Mouse (Mus musculus) left cerebral cortex, postnatal 10 days (tissue): ENCODE measurements around the gene Efhd1. TPM values are rescaled to one million over a fixed set of nuclear protein-coding genes. Genes with fewer than 3 reads are reported as not detected.

Source experiments
- DNase-seq, 2 experiments: peaks; one replicate each; pipeline ENCODE4 v3.0.0; 2021 to 2022; ENCODE audit warnings: low spot score in 2 of 2, mixed read lengths in 1 of 2; ENCODE audit errors: extremely low spot score in 1 of 2
- intact Hi-C: fragments of 180-260 bp; cut with DNase I; formaldehyde crosslinking; loops from one replicate; pipeline ENCODE4 v1.15.1; 2025
- total RNA-seq, 2 experiments: library from RNA; stranded (reverse); gene quantifications; 2 replicates each; pipeline ENCODE4 v1.2.3; 2021

Gene Efhd1
- total RNA-seq, 2 experiments from 2014 or later, result 6.0 to 7.0 TPM

DNA sequence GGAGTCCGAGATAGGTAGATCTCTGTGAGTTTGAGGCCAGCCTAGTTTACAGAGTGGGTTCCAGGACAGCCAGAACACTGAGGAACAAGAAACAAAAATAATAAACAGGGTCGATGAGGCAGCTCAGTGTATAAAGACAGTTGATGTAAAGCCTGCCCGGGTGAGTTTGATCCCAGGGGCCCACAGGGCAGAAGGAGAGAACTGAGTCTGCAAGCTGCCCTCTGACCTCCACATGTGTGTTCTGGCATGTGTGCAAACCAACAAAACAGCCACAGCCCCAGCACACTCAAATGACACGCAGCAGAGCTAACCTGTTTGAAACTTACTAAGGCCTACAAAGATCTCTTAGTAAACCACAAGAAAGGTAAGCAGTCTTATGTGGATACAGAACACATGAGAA is 30.8 kb downstream of the Efhd1 start:
- intact Hi-C loops, result no loop called here
- no peak for DNase-seq

DNA sequence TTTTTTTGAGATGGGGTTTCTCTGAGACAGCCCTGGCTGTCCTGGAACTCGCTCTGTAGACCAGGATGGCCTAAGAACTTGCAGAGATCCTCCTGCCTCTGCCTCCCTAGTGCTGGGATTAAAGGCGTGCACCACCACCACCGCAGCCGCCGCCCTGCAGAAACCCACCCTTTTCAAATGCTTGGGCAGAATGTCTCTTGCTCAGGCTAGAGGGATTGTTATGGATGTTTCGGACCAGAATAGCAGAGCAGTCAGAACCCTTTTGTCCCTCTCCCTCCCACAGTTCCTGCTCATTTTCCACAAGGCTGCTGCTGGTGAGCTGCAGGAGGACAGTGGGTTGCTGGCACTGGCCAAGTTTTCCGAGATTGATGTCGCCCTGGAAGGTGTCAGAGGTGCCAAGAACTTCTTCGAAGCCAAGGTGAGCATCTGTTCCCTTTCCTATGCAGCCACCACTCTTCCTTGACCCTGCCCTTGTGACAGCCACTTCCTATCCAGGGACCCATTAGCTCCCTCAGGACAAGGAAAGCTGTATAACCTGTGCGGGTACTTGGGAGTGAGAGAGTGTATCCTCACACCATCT is 33.3 kb downstream of the Efhd1 start:
- no peak for DNase-seq
- intact Hi-C loops, result no loop called here

DNA sequence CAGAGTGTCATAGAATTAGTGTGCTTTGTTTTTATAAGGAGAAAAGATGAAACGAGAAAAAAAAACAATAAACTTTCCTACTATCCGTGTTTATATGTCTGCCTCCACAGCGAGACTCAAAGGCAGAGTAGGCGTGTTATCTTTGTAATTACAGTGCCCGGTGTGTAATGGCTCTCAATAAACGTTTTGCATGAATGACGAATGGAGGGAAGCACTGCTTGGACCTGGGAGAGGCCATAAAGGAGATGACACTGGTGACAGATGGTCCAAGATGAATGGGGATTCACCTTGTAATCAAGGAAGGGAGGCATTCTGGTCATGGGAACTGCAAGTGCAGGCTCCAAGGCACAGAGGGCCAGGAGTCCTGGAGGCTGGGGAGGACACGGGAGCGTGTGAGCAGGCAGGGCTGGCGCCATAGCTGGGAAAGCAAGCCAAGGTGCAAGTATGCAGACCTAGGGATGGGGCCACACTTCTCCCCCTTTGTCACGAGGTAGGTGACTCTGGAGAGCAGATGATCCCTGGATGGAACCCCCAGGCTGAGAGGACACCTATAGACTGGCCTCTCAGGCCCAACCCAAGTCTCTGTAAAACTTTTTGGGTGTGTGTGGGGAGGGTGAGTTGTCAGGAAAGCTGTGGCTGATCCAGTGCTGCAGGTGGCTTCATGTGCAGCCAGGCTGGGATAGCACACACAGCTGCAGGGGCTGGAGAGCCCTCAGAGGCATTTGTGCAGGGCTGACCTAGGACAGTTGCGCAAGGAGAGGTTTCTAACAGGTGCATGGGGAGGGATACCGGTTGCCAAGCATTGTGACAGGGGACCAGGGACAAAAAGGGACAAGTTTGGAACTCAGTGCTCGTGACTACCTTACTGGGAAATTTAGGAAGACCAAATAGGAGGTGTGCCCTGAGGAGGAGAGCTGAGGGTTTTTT is 36.5 kb downstream of the Efhd1 start:
- intact Hi-C loops, result no loop called here
- no peak for DNase-seq

DNA sequence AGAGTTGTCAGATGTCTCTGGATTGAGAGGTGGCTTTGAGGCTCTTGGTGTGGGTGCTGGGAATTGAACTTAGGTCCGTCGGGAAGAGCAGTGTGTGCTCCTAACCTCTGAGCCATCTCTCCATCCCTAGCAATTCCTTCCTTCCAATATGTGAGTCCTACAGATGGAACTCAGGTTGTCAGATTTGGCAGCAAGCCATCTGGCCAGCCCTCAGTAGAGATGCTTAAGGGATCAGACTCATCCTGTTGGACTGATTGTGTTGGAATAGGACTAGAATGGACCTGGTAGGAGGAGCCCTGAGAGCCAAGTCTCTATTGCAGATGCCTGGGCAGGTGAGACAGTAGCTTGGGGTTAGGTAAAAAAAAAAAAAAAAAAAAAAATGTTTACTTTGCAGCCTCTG is 37.8 kb downstream of the Efhd1 start:
- no peak for DNase-seq
- intact Hi-C loops, result no loop called here

DNA sequence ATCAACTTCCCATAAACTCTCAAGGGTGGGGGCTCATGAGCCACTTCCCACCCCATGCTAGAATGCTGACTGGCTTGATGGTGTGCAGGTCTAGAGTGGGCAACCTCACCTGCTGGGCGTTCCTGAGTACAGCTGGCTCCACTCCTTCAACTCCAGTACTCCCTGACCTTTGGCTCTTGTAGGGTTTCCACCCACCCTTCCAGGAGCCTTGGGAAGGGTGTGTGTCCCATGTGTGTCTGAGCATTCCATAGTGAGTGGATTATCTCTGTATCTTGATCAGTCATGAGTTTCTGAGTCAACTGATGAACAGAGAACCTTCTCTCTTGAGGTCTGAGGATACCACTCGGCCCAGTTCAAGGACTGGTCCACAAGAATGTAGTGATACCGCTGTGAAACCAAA is 44.8 kb downstream of the Efhd1 start:
- intact Hi-C loops, result no loop called here

DNA sequence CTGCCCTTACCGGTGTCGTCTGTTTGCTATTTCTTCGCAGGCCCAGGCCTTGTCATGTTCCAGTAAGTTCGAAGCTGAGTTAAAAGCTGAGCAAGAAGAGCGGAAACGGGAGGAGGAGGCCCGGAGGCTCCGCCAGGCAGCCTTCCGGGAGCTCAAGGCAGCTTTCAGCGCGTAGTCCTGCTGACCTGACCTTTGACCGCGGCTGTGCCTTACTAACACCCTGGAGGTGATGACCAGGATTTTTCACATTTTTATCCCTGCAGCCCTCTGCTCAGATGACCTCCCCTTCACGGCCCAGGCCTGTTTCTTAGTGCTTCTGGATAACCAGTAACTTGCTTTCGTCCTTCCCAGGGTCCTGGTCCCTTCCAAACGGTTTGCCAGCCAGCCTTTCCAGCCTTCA is 45.5 kb downstream of the Efhd1 start:
- DNase-seq, result no peak
- intact Hi-C loops, result no loop called here

More for the DNA sequence above, 44.8 kb downstream of the Efhd1 start:
- DNase-seq, result no peak

DNA sequence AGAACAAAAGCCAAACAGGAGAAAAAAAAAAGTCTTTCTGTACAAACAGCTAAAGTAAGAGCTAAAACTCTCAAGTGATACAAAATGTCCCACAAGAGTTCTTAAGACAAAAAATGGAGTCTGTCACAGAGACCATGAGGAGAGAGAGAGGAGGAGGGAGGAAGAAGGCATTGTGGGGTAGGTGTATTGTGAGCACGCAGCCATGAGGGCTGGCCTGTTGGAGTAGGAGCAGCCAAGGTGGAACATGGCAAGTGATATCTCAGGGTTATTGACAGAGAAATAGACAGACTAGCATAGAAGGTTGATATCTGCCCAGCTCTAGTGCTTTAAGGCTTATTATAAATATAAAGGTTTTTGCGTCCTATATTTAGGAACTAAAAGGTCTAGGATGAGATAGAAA is 48.5 kb downstream of the Efhd1 start:
- intact Hi-C loops, result no loop called here
- DNase-seq, result no peak

DNA sequence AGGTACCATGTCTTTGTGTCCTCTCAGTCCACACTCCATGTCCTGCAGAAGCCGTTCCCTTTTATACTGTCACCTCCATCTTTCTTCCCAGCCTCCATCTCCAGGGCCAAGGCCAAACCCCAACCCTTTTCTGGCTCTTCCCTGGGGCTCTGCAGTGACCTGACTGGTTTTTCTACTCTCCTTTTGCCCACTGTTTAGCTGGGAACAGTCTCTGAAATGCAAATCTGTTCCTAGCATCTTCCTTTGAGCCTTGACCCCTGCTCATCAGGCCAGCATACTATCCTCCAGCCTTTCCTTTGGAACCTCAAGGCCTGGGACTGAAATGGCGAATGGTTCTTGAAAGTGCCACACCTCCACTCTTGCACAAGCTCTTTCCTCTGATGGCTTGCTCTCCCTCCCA is 49.0 kb downstream of the Efhd1 start:
- intact Hi-C loops, result no loop called here
- no peak for DNase-seq

DNA sequence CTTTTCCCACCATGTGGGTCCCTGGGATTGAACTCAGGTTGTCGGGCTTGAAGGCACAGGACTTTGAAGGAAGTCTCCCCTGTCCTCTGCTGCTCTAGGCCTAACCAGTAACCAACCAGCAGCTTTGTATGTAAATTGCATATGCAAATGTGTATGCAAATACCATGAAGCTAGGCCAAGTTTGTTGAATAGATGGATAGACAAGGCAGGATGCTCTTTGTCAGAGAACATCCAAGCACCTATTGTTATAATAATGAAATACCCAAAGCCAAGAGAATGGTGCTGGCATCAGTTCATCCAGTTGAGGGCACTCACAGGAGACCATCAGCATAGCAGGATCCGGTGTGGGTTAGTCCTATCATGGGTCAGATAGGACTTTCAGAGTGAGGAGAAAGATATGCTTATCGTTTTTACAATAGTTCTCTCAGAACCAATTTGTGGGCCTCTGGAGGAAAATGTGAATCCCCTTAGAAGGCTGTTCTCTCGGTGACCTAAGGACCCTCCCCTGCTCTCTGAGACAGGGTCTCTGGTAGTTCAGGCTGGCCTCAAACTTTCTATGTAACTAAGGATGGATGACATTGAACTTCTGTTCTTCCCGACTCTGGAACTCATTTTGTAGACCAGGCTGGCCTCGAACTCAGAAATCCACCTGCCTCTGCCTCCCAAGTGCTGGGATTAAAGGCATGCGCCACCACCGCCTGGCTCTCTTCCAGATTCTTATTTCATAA is 49.8 kb downstream of the Efhd1 start:
- intact Hi-C loops, result no loop called here
- DNase-seq, result no peak

DNA sequence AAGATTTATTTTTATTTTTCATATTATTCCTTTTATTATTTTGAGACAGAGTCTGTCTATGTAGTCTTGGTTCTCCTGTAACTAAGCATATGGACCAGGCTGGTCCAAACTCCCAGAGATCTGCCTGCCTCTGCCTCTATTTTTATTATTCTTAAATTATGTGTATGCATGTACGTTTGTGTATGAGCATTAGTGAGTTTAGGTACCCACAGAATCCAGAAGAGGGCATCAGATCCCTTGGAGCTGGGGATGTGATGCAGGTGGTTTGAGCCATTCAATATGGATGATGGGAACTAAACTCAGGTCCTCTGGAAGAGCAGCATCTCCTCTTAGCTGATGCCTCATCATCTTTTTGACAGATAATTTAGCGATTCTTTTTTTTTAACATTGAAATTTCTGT is 51.3 kb downstream of the Efhd1 start:
- intact Hi-C loops, result no loop called here
- no peak for DNase-seq

DNA sequence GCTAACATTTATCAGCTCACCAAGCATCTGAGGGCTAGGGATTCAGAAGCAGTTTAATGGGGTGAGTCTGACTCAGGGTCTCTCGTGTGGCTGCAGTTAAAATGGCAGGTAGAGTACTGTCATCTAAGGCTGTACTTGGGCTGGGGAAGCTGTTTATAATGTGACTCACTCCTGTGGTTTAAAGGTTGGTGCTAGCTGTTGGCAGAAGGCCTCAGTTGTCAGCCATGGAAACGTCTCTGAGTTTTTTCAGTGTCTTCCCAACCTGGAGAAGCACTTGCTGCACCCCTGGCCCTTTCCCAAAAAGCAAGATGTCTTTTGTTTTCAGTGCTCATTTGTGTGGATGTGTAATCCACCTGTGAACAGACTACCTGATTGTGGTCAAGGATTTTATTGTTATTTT is 51.7 kb downstream of the Efhd1 start:
- intact Hi-C loops, result no loop called here
- no peak for DNase-seq

DNA sequence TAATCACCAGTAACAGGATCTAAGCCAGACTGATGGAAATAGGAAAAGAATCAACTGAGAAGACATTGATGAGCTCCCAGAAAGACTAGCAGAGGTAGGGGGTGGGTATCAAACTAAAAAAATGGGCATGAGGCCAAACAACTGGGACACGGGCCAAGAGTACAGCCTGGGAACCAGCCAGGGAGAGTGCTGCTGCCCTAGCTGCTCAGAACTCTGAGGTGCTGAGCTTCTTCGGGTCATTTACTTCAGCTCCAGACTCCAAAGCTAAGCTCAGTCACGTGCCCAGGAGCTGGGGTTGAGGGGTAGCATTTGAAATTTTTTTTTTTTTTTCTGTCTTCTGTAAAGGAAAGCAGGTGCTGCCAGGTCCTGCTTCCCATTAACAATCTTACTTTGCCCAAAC is 52.5 kb downstream of the Efhd1 start:
- intact Hi-C loops, result no loop called here
- DNase-seq, result peak; percentile 46 to 55

DNA sequence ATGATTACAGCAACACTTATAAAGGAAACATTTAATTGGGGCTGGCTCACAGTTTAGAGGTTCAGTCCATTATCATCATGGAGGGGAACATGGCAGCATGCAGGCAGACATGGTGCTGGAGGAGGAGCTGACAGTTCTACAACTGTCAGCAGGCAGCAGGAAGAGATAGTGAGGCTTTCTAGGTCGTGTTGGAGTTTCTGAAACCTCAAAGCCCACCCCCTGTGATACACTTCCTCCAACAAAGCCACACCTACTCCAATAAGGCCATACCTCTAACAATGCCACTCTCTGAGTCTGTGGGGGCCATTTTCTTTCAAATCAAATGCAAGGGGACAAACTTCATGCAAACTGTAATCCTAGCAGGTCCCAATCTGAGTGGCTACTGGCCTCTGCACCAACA is 56.9 kb downstream of the Efhd1 start:
- intact Hi-C loops, result no loop called here

DNA sequence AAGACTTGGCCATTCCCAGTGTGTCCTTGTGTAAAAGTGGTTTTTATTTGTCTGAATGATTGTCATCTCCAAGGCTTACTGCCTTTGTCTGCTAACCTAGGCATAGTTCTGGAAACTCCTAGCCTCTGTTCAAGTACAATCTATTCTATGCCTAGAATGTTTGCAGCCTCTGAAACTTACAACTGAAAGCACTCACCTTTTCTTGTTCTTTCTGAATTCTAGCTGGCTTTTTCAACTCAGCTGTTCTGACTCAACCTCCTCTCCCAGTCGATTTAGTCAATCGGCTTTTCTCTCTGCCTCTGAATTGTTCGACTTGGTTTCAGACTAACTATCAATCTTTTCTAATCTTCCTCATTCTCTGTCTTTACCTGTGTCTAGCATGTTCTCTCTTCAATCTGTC is 58.6 kb downstream of the Efhd1 start:
- DNase-seq, result no peak
- intact Hi-C loops, result no loop called here

More for the DNA sequence above, 56.9 kb downstream of the Efhd1 start:
- no peak for DNase-seq

DNA sequence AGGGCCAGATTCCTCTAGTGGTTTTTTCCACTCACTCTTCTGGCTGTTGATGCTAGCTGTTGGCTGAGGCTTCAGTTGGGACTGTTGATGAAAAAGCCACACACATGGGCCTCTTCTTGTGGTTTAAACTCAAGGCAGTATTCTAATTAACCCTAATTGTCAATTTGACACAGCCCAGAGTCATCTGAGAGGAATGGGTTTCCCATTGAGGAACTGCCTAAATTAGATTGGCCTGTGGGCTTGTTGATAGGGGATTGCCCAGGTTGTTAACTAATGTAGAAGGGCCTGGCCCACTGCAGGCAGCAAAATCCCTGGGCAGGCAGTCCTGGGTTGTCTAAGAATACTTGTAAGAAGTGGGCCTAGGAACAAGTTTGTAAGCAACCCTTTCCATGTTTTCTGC is 60.5 kb downstream of the Efhd1 start:
- intact Hi-C loops, result no loop called here
- no peak for DNase-seq

DNA sequence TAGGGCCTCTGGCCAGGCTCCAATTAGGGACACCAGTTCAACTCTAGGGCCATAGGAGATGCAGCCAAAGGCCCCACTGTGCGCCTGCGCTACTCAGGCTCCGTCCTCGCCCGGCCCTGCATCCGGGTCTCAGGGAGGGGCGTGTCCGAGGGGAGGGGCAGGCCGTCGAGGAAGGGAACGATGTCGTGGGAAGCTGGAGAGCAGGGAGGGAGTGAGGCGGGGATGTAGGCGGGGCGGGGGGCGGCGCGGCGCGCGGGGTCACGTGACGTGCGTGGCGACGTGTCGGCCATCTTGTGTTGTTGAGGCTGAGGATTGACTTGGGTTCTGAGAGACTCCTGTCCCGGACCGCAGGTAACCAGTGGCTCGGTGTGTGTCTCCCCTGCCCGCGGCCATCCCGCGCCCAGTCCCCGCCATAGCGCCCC is 62.6 kb downstream of the Efhd1 start, which contains the start of gene Gigyf2:
Gene Gigyf2 (plus strand): TSS at position 257 of the 422 bp plus-strand sequence.
- intact Hi-C loops, result no loop called here
- DNase-seq, result peak; percentile 95 to 98

DNA sequence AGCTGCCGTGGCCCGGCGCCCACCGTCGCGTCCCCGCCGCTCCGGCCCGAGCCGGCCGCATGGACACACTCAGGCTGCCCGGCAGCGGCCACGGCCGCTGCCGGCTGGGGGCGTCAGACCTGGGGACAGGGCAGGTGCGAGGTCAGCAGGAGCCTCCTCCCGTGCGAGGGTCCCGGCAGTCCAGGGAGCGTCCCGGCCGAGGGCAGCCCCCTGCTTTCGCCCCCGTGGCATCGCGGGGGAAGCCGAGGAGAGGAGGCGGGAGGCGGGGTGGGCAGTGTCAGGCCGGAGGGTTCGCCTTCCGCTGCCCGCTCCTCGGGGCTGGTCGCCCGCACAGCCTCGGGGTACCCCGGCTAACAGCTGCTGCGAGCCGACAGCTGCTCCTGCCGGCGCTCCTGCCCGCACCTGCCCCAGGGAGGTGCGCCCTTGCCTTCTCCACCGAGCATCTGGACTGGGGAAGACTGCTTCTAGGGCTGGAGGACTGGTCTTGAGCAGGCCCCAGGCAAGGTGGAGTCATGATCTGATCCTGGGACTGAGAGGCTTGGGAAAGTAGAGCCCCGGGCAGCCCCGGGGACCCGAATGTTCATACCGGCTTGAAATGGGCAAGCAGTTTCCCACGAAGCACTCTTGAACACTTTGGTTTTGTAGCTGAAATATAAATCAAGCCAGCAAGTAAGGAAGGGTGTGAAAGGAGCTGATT is 63.1 kb downstream of the Efhd1 start:
- intact Hi-C loops, result no loop called here
- DNase-seq, result peak; percentile 7 to 72

DNA sequence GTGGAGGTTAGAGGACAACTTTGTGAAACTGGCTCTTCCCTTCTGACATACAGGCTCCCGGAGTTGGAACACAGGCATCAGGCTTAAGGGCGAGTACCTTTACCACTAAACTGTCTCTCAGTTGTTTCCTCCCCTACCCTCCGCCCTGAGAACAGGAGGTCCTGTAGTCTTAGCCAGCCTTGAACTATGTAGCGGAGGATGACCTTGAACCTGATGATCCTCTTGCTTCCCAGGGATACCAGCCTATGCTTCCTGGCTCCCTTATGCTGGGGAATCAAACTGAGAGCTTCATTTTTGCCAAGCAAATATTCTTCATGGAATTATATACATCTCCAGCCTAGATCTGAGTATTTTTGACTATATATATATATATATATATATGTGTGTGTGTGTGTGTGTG is 67.6 kb downstream of the Efhd1 start:
- no peak for DNase-seq
- intact Hi-C loops, result no loop called here

DNA sequence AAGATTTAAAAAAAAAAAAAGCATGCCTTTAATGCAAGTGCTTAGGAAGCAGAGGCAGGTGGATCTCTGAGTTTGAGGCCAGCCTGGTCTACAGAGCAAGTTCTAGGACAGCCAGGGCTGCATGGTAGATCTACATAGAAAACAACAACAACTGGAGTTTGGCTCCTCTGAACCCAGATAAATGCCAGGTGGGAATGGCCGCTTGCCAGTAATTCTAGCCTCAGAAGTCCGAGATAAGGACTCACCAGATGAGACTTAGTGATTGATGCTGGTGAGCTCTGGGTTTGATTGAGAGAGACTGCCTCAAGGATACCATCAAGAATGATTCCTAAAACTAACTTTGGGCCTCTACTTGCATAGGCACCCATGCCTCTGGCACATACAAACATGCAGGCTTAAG is 86.4 kb downstream of the Efhd1 start:
- intact Hi-C loops, result no loop called here
- no peak for DNase-seq
